Mouse (Mus musculus): ENCODE results near the gene Kif26b. TPM values are rescaled to one million over a fixed set of nuclear protein-coding genes. Genes with fewer than 3 reads are reported as not detected.

Gene Kif26b
- total and polyA plus RNA-seq, 3 experiments: 0.04 to 0.16 TPM; not detected in 1

- TF ChIP-seq GATA1 (IDR thresholded peaks at IDR 0.05; ENCODE audit: borderline replicate concordance, low read length) (no peak), TAL1 (conservative IDR thresholded peaks at IDR 0.05; ENCODE audit: low read depth, low read length) (no peak), GATA2 (IDR thresholded peaks at IDR 0.05; ENCODE audit: borderline replicate concordance, low read depth, low read length) (no peak), CTCF (IDR thresholded peaks at IDR 0.05; ENCODE audit: low read depth, low read length) (no peak), POLR2AphosphoS5 (IDR thresholded peaks at IDR 0.05; ENCODE audit: insufficient replicate concordance, low read depth, low read length) (no peak)
- Histone ChIP-seq H3K4me3 (ENCODE audit: low read depth, low read length) (no peak overlapping the region), H3K36me3 (replicated peaks) (no peaks in the 10 kb centered on the region), H3K27me3 (ENCODE audit: insufficient read depth, low read length) (no peaks in the 10 kb centered on the region), H3K4me1 (ENCODE audit: insufficient read depth, low read depth, low read length) (peaks cover 9% of the 10 kb centered on the region), H3K9me3 (replicated peaks) (no peaks in the 10 kb centered on the region)
- ATAC-seq (ENCODE audit: extremely low read depth, insufficient number of reproducible peaks, low FRiP score, poor library complexity, severe bottlenecking) (no peak), DNase-seq (ENCODE audit: low spot score) (no peak)
Measured at GRCm38 (mm10) chr1:178703496-178703895, 174.6 kb downstream of the Kif26b start.

- Histone ChIP-seq H3K9me3 (replicated peaks) (peaks cover 3% of the 10 kb centered on the region; the same call in 1 of the 2 replicates), H3K36me3 (replicated peaks) (no peaks in the 10 kb centered on the region), H3K27me3 (ENCODE audit: insufficient read depth, low read length) (no peaks in the 10 kb centered on the region), H3K4me3 (ENCODE audit: low read depth, low read length) (no peak overlapping the region), H3K4me1 (ENCODE audit: insufficient read depth, low read depth, low read length) (peaks cover 51% of the 10 kb centered on the region)
- no peak for ATAC-seq (ENCODE audit: extremely low read depth, insufficient number of reproducible peaks, low FRiP score, poor library complexity, severe bottlenecking)
- no peak for DNase-seq (ENCODE audit: low spot score)
- TF ChIP-seq TAL1 (conservative IDR thresholded peaks at IDR 0.05; ENCODE audit: low read depth, low read length) (no peak), GATA1 (IDR thresholded peaks at IDR 0.05; ENCODE audit: borderline replicate concordance, low read length) (no peak)
Measured at GRCm38 (mm10) chr1:178707925-178708351, 179.0 kb downstream of the Kif26b start.

GRCm38 (mm10) chr1:178708356-178708755, 179.4 kb downstream of the Kif26b start:
- Histone ChIP-seq H3K27me3 (ENCODE audit: insufficient read depth, low read length) (no peaks in the 10 kb centered on the region), H3K9me3 (replicated peaks) (peaks cover 4% of the 10 kb centered on the region), H3K4me1 (ENCODE audit: insufficient read depth, low read depth, low read length) (peaks cover 55% of the 10 kb centered on the region), H3K4me3 (ENCODE audit: low read depth, low read length) (no peak overlapping the region), H3K36me3 (replicated peaks) (no peaks in the 10 kb centered on the region)
- DNase-seq (ENCODE audit: low spot score): no peak
- no peak for TF ChIP-seq TAL1 (conservative IDR thresholded peaks at IDR 0.05; ENCODE audit: low read depth, low read length)
- no peak for TF ChIP-seq GATA1 (IDR thresholded peaks at IDR 0.05; ENCODE audit: borderline replicate concordance, low read length)
- TF ChIP-seq GATA2 (IDR thresholded peaks at IDR 0.05; ENCODE audit: borderline replicate concordance, low read depth, low read length): no peak
- no peak for TF ChIP-seq POLR2AphosphoS5 (IDR thresholded peaks at IDR 0.05; ENCODE audit: insufficient replicate concordance, low read depth, low read length)
- TF ChIP-seq CTCF (IDR thresholded peaks at IDR 0.05; ENCODE audit: low read depth, low read length): no peak
- ATAC-seq (ENCODE audit: extremely low read depth, insufficient number of reproducible peaks, low FRiP score, poor library complexity, severe bottlenecking): no peak

- Histone ChIP-seq H3K4me3 (ENCODE audit: low read depth, low read length) (no peak overlapping the region; the same call in 1 of the 2 replicates), H3K27me3 (ENCODE audit: insufficient read depth, low read length) (no peaks in the 10 kb centered on the region), H3K36me3 (replicated peaks) (no peaks in the 10 kb centered on the region), H3K9me3 (replicated peaks) (peaks cover 7% of the 10 kb centered on the region), H3K4me1 (ENCODE audit: insufficient read depth, low read depth, low read length) (peaks cover 77% of the 10 kb centered on the region)
- ATAC-seq (ENCODE audit: extremely low read depth, insufficient number of reproducible peaks, low FRiP score, poor library complexity, severe bottlenecking) (peak; percentile 93), DNase-seq (ENCODE audit: low spot score) (peak; percentile 53)
- TF ChIP-seq GATA1 (IDR thresholded peaks at IDR 0.05; ENCODE audit: borderline replicate concordance, low read length) (no peak), TAL1 (conservative IDR thresholded peaks at IDR 0.05; ENCODE audit: low read depth, low read length) (peak; percentile 88)
Measured at GRCm38 (mm10) chr1:178712189-178712873, 183.4 kb downstream of the Kif26b start.

GRCm38 (mm10) chr1:178714209-178714608, 185.3 kb downstream of the Kif26b start:
- Histone ChIP-seq H3K4me3 (ENCODE audit: low read depth, low read length) (no peak overlapping the region), H3K4me1 (ENCODE audit: insufficient read depth, low read depth, low read length) (peaks cover 62% of the 10 kb centered on the region), H3K36me3 (replicated peaks) (no peaks in the 10 kb centered on the region), H3K27me3 (ENCODE audit: insufficient read depth, low read length) (no peaks in the 10 kb centered on the region), H3K9me3 (replicated peaks) (peaks cover 7% of the 10 kb centered on the region)
- ATAC-seq (ENCODE audit: extremely low read depth, insufficient number of reproducible peaks, low FRiP score, poor library complexity, severe bottlenecking) (no peak), DNase-seq (ENCODE audit: low spot score) (no peak)
- TF ChIP-seq GATA1 (IDR thresholded peaks at IDR 0.05; ENCODE audit: borderline replicate concordance, low read length) (no peak), CTCF (IDR thresholded peaks at IDR 0.05; ENCODE audit: low read depth, low read length) (no peak), GATA2 (IDR thresholded peaks at IDR 0.05; ENCODE audit: borderline replicate concordance, low read depth, low read length) (no peak)

GRCm38 (mm10) chr1:178716411-178716810, 187.5 kb downstream of the Kif26b start:
- ATAC-seq (ENCODE audit: extremely low read depth, insufficient number of reproducible peaks, low FRiP score, poor library complexity, severe bottlenecking) (no peak), DNase-seq (ENCODE audit: low spot score) (no peak)
- no peaks in the 10 kb centered on the region for H3K27me3 ChIP-seq (ENCODE audit: insufficient read depth, low read length)
- peaks cover 8% of the 10 kb centered on the region for H3K9me3 ChIP-seq (replicated peaks)
- no peaks in the 10 kb centered on the region for H3K36me3 ChIP-seq (replicated peaks)
- TF ChIP-seq POLR2AphosphoS5 (IDR thresholded peaks at IDR 0.05; ENCODE audit: insufficient replicate concordance, low read depth, low read length) (no peak), CTCF (IDR thresholded peaks at IDR 0.05; ENCODE audit: low read depth, low read length) (no peak), GATA1 (IDR thresholded peaks at IDR 0.05; ENCODE audit: borderline replicate concordance, low read length) (no peak), TAL1 (conservative IDR thresholded peaks at IDR 0.05; ENCODE audit: low read depth, low read length) (no peak), GATA2 (IDR thresholded peaks at IDR 0.05; ENCODE audit: borderline replicate concordance, low read depth, low read length) (no peak)
- H3K4me3 ChIP-seq (ENCODE audit: low read depth, low read length): no peak overlapping the region
- peaks cover 42% of the 10 kb centered on the region for H3K4me1 ChIP-seq (ENCODE audit: insufficient read depth, low read depth, low read length)

Data from G1E (cell line).